Mouse (Mus musculus) mouse embryonic stem cell (cell line): ENCODE results near the gene Nck1.

Source experiments
- in situ Hi-C, 2 experiments: fragments of 300-500 bp; cut with MboI; formaldehyde crosslinking; loops; 1 replicate in 1 of 2; 3 replicates in 1 of 2; pipeline ENCODE4 v1.14.3; 2019 to 2020; ENCODE audit warnings: low sequenced_read_pairs in 2 of 2, low pct_unique_long_range_greater_than_20kb in 1 of 2, mixed read lengths in 1 of 2; ENCODE audit not compliant: unreplicated experiment in 1 of 2

Nck1 gene

DNA sequence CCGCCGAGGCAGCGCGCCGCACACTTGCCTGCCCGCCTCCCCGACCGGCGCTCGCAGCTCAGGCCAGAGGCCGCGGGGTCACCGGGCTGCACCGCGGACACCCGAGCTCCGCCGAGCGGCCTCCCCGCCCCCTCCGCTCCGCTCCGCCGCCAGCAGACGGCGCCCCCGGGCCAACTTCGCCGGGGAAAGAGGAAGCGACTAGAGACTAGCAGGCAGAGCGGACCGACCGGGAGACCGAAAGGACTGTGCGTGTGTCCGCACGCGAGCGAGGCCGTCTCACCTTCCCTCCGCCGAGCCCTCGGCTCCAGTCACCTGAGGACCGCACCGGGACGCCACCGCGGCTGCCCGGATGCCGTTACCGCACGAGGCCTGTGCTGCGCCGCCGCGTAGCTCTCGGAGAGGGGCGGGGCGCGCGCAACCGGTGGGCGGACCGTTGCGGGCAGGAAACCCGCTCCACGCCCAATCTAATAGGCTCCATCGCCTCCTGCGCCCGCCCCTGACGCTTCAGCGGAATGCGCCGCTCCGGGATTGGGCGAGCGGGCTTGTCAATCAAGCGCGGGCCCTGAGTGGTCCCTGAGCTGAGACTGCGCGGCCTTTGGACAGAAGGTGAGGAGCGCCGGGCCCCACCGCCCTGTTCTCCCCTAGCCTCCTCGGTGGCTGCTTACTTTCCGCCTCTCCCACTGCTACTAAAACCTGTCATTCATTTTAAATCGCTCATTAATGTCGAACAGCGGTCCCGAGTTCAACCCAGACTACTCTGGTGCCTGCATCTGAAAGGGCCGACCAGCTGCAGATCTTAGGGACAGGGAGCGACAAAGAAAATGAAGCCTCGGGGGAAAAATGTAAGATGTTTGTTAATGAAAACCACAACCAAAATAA is at the start of gene Nck1:
TSS of gene Nck1 (minus strand) at position 420 of the 879 bp plus-strand sequence.
- in situ Hi-C loops: loop anchor here (25.0 kb wide), 1 partner anchor 366 kb away; no protein-coding TSS in a partner anchor

- in situ Hi-C loops: no loop called here
Observed at GRCm38 (mm10) chr9:100590462-100590861, 44.5 kb upstream of the Nck1 start.

DNA sequence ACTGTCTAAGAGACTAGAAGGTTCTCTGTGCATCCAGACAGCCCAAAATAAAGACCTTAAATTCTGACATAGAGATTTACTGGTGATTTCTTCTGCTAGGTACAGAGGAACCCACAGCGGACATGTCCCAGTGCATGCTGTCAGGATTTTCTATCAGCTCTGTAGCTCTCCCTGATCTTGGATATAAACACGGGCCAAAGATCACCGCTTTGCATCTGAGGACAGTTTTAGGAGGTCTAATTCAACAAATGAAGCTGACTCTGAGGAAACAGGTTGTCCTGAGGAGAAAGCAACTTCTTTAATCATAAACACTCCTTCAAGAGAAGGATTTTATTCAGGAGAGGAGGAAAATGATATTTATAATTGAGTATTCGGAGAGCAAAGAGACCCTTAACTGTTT is 38.1 kb upstream of the Nck1 start:
- in situ Hi-C loops: no loop called here

DNA sequence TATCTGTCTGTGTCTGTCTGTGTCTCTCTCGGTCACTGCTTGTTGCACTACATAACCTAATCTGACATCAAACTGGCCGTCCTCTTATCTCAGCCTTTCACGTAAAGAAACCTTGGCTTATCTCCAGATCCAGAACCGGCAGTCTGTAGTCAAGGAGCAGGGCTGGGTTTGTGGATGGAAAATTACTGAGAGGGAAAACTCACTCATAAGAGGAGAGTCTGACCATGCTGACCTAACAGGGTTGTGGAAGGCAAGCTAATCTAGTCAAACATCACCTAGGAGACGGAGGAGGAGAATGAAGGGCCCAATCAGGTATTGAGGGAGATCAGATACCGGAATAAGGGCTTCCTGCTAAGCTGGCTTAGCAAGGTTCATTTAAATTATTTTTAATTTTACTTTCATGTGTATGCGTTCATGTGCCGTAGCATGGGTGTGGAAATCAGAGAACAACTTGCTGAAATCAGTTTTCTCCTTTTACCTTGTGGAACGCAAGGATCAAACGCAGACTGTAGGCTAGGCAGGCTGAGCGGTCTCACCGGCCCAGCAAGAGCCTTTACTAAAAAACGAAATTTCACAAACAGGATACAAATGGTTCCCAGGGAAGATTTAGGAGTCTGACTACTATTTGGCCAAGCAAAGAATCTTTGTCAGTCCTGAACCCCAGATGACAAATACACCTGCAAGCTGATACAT is 37.1 kb upstream of the Nck1 start:
- in situ Hi-C loops: no loop called here

DNA sequence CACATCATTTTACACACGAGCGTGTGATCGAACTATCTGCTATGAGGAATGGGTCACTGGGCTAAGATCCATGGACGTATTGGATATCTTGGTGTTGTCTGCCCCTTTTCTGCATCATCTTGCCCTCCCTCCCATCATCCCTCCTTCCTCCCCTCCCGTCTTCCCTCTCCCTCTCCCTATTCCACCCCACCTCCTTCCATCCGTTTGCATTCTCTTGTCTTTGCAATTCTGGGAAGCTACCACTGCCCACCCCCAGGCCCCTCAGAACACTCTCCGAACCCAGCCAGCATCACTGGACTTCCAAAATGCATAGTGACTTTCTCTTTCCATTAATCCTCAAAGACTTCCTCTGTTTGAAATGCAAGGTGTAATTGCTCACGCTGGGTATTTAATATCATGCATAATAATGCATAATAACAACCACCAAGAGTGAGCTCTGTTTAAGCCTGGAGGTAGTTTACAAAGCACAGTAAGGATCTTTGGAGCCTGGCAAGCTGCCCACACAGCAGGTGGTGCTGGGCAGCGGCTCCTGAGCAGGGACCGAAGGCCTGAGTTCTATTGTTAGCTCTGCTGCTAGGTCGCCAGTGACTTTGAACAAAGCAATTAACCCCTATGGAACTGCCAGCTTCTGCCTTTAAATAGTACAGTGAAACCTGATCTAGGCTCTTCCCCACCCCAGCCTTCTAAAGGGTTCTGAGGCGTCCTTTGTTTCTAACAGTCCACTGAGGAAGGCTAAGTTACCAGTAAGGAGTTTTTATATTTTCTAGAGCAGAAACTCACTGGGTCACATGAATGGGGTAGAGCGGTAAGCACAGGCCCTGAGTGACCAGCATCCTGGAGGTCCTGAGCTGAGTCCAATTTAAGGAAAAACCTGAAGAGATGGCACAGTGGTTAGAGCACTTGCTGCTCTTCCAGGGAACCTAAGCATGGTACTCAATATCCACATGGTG is 35.9 kb upstream of the Nck1 start:
- in situ Hi-C loops: no loop called here

DNA sequence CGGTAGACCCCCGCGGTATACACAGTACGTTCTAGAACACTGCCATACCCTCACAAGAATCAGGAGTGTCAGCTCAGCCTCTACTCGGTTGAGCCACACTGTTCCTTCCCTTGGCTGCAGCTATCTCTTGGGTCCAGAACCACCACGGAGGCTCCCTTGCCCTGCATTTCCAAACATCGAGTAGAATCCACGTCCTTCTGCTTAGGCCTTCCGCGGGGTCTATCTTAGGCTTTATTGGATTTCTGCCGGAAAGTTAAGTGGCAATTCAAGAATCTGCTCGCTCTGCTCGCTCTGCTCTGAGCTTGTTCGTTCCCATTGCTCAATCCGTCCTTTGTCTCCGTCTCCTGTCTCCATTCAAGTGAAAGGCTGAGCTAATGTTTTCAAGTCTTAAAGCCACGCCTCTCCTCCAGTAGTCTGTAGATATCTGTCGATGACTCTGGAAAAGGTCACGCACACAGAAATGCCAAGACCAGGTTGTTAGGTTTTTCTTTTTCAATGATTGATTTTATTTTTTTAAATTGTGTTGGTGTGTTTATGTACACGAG is 34.3 kb upstream of the Nck1 start:
- in situ Hi-C loops: no loop called here

DNA sequence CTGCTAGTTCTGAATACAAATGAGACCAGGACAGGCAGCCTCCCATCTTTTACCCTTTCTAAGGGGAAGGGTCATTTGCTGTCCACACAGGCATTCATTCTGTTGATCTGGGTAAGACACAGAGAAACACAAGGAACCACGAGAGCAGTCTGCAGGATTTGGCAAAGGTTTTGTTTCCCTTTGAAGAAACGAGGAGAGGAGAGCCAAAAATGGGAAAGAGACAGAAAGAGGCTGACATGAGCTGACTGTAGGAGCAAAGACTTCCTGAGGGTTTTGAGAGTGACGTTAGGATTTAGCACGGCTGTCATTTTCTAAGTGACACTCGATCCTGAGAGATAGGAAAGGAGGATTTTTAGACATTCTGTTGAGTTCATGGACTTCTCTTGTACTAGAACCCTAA is 28.0 kb upstream of the Nck1 start:
- in situ Hi-C loops: no loop called here

DNA sequence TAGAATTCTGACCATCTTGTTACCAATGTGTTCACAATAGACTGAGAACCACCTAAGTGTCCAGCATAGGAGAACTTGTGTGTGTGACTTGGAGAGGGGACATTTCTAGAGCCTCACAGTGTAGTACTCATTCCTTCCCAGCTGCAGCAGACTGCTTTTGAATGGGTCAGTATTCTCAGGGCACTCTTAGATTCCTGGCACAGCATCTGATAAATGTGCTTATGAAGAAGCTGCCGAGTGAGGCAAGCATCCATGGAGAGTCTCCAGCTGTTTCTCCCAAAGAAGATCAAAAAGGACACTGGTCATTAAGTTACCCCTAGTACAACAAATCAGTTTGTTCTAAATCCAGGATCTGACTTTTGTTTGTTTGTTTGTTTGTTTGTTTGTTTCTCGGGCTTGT is 27.4 kb upstream of the Nck1 start:
- in situ Hi-C loops: no loop called here

DNA sequence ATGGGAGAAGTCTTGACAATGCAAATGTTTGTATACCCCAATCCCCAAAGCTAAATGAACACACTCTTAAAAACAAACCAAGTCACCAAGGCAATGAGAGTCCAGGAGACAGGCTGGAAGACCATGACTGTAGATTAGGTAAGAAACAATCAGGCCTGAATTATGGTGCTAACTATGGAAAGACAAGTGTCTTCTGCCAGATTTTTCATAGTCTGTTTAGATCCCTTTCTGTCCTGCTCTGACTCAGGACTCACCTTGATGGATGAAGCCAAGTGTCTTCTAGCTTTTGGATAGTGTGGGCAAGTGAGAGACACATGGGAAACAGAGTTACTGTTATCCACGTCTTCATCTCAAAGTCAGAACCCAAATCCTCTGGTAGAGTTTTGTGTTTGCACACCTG is 25.6 kb upstream of the Nck1 start:
- in situ Hi-C loops: no loop called here

DNA sequence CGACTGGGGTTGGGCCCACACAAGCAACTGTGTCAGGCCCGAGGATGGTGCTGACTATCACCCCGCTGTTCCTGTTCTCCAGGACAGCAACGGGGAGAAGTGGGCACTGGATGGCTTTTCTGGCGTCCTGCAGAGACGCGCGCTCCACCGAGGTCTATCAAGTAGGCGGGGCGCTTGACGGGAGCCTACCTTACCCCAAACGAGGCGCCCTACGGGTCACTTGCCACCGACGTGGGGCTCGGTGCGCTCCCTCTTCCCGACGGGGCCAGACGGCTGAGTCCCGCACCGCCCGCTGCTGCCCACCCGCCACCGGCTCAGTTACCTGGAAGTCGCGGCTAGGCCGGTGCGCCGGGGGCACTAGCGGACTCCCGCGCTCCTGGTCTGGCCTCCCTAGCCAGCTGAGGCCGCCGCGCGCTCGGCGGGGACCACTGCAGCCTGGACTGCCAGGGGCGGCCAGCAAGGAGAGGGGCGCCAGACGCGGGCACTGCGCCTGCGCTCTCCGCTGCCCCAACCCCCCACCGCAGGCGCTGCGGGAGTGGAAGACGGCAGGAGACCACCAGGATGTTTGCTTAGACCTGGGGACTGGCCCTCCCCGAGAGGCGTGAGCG is 24.8 kb upstream of the Nck1 start, which contains the start of gene Slc35g2:
TSS of gene Slc35g2 (minus strand) at position 465 of the 608 bp plus-strand sequence.
- in situ Hi-C loops: no loop called here

GRCm38 (mm10) chr9:100569798-100570625 is 24.1 kb upstream of the Nck1 start:
- in situ Hi-C loops: no loop called here

DNA sequence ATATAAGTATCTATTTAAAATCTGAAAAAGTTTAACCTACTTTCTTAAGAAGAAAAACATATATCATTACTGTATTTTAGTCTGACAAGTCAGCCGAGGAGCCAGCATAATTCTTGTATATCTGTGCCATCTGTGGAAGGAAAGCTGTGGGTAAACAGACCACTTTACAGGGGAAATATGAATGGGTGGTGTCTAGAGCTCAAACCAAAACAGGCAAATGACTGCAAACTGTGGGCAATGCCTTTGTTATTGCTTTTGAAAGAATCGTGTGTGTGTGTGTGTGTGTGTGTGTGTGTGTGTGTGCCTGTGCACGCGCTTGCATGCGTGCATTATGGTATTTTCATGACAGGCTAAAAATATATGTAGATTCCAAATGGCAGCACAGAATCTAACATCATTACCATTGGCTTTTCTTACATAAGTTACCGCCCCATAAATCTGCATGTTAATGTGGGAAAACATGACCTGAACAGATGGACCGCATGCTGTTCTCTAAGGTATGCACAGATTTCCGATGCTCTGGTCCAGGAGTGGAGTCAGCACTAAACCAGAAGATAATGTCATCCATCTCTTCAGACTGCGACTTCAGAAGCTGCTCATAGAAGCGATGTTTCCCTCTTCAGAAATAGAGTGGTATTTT is 14.4 kb upstream of the Nck1 start:
- in situ Hi-C loops: no loop called here

DNA sequence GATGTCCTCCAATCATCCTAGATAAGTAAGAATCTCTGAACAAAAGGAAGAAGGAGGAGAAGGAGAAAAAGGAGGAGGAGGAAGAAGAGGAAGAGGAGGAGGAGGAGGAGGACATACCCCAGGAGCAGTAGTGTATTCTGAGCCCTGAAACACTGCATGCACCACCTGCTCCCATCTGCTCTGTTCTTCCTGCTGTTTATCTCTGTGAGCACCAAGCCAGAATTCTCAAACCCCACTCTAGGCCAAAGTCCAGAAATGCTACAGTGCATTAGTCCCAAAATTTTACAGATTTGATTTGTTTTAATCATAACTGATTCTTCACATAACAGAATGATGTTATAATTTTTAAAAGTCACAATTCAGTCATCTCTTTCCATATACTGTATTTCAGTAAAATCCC is 13.1 kb upstream of the Nck1 start:
- in situ Hi-C loops: no loop called here

DNA sequence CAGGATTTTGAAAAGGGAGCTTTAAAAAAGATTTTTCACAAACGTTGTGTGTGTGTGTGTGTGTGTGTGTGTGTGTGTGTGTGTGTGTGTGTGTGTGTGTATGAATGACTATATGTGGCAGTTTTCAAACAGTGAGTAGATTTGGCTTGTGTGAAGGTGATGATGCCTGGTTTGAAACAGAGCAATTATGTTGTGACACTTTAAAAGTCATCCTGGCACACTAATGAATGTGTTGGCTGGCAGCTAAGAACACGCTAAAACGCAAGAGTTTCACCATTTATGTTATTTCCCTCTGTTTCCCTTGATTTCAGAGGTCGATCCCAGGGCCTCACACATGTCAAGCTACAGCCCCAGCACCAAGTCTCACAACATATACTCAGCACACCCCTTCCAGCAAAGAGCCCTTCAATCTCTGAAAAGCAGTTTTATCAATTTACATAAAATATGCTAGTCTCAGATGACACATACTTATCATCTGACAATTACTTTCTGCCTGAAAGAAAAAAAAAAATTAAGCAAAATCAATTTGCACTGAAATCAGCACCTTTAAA is 12.2 kb upstream of the Nck1 start:
- in situ Hi-C loops: no loop called here

DNA sequence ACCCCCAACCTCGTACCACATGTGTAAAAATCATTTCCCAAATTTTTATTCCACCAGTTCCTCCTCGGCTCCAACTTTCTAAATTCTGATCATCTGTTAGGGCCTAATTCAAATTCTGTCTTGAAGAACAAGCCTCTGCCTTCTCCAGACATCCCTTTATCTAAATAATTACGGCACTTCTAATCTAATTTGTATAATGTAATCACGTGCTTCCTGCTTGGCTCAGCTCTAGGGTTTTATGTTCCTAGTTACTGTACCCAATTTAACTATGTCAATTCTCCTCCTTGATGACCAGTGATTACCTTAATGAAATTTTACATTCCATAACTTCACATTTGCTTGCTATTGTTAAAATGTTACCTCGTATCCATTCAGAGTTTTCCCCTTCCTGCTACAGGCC is 9.8 kb upstream of the Nck1 start:
- in situ Hi-C loops: no loop called here

DNA sequence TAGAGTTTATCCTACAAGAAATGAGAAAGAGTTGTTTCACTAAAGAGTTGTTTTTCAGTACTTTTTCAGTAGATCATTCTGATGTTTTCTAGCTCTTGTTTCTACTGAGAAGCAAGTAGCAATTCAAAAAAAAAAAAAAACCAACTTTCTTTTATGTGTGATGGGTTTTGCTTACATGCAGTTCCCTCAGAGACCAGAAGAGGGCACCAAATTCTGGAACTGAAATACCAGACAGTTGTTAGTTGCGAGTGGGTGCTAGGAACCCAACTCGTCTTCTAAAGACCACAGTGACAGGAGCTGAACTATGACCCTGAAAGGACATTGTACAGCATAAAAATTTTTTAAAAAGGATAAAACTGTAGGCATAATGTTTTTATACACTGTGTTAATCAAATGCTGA is 2.4 kb upstream of the Nck1 start:
- in situ Hi-C loops: loop anchor here (25.0 kb wide), 1 partner anchor 364 kb away; no protein-coding TSS in a partner anchor

- in situ Hi-C loops: loop anchor here (25.0 kb wide), 1 partner anchor 366 kb away; no protein-coding TSS in a partner anchor
Observed at GRCm38 (mm10) chr9:100546594-100546910, 618 bp upstream of the Nck1 start.
